Mouse (Mus musculus) megakaryocyte progenitor cell, adult 5-6 weeks (primary cell): Measurements from ENCODE around the gene Ankrd28. TPM values are rescaled to one million over a fixed set of nuclear protein-coding genes. Genes with fewer than 3 reads are reported as not detected.
"Not testable (repeated sequence)": the region's sequence is repeated elsewhere in the genome, so short reads cannot be mapped to it uniquely, and the experiment has no call there.

Experiments used
- ATAC-seq: replicated peaks from 2 replicates; pipeline ENCODE4 v1.8.0; 2016; ENCODE audit warnings: mild to moderate bottlenecking, moderate TSS enrichment, inconsistent platforms; ENCODE audit not compliant: poor library complexity
- total RNA-seq, 2 experiments: library from RNA; stranded (forward) in 1 of 2; stranded (reverse) in 1 of 2; fragments of 157-497, 149-512 nt in 1 of 2; fragments of 200-1000 nt in 1 of 2; gene quantifications; 2 replicates each; pipeline versions ENCODE4 v1.2.3 to v1.2.4; 2015 to 2017

The Ankrd28 gene
- total RNA-seq (2015) = 131 and 140 TPM in 2 replicates
- 186 and 238 TPM in 2 replicates for total RNA-seq (2017)

DNA sequence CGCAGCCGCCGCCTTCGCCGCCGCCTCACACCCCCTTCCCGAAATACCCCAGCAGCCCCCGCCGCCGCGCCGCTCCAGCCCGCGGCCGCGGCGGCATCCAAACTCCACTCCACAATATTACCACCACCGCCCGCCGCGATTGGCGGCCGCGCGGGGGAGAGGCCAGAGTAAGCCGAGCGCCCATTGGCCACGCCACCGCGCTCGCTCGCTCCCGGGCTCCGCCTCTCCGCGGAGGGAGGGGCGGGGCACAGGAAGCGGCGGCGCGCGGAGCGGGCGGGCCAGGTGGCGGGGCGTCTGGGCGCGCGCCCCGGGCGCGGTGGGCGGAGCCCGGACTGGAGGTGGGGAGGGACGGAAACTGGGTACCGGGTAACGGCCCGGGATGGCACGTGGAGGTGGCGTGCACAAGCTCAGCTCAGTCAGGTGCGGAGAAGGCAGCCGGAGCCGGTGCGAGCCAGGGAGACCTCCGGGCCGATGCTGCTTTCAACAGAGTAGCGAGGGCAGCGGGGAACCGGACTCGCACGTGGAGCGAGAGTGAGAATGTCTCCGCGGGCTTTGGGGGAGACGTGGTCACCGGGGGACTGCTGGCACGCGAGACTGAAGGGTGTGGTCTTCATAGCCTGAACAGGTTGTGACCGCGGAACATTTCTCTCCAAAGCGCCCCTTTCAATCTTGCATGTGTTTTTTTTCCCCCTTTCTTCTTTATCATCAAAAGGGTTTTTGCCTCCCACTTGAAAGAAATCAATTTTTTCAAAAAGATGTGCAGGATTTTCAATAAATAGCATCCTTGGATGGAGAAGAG, at the start of gene Ankrd28:
Ankrd28 (minus strand) TSS at position 81 of the 799 bp plus-strand sequence.
- peak; percentile 95 for ATAC-seq

DNA sequence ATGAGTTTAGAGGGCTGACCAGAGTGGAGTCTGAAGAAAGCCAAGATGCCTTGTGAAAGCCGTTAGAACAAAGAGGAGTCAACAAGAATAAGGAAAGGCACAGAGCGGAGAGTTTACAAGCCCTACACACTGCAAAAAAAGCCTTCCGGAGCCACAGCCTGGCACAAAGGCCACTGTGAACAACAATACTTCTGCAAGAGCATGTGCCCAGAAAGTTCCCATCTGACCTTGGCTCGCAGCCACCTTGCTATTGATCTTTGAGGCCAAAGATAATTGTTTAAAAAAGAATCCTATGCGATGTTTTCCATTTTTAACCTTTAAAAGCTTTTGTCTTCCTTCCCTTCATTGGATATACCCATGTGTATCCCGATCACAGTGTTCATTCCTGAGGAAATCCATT, 49.0 kb upstream of the Ankrd28 start:
- no peak for ATAC-seq

DNA sequence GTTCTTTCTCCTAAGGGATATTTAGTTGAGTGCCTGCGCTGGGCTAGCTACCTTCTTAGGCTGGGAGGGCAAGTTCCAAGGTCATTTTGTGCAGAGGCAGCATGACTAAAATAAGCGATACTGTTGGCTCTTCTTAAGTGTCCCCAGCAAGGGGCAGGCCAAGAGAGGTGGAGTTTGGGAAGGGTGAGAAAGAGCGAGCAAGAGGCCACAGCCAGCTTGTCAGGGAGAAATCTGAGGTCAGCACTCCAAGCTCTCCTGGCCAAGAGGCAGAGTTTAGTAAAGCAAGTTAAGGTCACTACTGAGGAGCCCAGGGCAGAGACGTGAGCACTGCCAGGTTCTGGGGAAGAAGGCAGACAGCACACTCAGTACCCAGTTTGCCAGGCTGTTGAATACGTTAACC, 41.7 kb upstream of the Ankrd28 start:
- no peak for ATAC-seq

DNA sequence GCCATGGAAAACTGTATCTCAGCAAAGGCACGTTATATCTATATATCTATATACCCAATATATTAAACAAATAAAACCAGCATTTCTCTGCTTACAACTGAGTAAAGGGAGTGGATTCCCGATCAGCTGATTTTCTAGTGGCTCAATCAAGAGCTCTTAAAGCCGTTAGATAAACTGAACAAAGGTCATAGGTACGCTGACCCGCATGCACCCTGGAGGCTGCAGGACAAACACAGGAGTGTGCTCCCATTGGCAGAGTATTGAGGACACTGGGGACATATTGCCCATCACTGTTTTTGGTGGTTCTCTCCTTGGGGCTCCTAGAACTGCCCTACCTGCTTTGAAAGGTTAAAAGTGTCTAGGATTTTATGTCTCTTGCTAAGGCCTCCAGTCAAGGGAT, 40.0 kb upstream of the Ankrd28 start:
- no peak for ATAC-seq

DNA sequence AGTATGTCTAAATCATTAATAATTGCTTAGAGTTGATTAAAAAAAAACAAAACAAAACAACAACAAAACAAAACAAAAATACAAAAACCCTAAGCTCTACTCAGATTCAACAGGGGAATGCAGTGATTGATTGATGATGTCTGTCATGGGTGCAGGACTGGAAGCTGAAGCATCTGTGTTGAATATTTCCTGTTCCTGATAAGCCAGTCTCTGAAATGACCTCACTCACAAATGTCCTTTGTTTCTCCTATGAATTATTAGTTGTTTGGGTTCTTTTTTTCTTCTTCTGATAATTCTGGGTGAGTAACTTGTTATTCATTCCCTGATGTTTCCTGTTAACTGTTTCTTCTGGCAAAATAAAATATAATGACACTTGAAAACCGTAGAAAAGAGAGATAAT, 38.1 kb upstream of the Ankrd28 start:
- no peak for ATAC-seq

DNA sequence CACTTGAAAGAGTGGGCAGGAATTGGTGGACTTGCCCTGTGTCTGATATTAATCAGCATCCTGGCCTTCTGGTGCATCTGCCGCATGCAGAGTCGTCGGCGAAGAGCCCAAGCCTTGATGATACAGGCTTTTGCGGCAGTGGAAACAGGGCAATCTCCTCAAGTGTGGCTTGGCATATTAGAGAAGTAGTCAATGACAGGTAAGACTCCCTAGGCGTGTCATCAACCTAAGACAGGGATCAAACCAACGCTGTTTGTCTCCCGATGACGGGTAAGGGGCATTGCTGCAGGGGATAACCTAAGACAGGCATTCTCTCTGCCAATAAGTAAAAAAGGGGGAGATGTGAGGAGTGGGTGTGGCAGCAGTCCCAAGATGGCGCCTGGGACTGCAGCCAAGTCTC, 35.9 kb upstream of the Ankrd28 start:
- not testable (repeated sequence) for ATAC-seq

DNA sequence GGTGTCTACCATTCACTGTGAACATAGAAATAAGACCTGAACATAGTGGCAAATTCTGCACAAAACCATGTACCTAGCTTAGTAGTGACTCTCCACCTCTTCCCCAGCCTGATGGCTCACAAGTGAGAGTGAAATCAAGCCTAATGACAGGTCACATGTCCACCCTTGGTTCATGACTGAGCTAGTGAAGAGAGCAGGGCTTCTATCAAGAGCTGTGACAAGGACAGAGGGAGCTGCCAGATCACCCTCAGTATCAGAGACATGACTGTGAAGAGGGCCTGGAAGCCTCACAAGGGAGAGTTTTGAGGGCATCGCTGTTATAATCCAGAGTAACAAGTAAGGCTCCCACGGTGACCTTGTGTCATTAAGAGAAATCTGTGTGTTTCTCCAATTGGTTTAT, 28.2 kb upstream of the Ankrd28 start:
- no peak for ATAC-seq

DNA sequence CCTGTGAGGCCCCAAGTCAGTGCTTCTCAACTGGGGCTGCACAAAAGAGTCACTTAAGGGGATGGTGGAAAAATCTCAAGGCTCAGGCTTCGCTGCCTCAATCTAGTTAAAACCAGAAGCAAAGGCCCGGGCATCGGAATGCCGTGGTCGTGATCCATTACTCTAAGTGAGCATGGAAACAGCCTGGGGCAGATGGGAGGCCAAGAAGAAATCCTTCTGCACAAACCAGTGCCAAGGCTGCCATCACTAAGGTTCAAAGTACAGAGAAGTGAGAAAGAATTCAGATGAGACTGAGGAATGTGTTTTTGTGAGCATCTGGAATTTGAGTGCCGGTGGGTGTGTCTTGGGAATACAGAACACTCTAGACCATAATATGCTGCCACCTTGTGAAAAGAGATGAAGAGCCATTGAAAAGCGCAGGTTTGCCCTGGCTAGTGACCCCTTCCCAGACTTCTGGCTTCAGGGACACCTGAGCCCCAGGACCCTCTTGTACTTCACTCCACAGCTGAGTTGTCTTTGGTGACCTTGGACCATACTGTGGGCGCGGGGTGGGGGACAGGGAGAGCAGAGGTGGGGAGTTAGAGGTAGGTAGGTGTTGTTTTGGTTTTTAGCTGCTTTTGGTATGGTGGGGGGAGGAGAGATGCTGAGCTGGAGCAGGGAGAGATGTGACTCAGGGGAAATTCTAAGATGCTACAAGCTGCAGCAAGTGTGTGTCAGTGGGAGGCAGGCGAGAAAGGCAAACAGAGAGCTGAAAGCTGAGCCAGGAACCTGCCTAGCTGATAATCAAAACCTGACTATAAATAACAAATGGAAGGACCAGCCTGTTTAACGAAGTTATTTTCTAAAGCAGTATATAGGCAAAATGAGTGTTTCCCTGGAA, 26.9 kb upstream of the Ankrd28 start:
- no peak for ATAC-seq

DNA sequence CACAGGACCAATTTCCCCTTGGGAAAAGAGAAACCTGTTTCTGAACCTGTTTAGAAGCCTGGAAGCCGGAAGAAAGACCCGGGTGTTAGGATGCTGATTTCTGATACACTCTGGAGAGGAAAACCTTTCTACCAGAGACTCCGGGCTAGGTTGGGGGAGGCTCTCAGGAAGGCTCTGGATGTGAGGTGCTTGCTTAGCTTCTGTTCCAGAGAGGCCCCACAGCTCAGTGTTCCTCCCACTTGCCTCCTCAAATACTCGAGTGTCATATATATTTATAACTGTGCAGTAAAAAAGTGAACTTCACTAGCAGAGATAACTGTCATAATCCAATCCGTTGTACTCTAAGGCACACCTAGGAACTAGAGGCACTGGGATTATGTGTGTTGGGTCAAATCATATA, 25.6 kb upstream of the Ankrd28 start:
- no peak for ATAC-seq

DNA sequence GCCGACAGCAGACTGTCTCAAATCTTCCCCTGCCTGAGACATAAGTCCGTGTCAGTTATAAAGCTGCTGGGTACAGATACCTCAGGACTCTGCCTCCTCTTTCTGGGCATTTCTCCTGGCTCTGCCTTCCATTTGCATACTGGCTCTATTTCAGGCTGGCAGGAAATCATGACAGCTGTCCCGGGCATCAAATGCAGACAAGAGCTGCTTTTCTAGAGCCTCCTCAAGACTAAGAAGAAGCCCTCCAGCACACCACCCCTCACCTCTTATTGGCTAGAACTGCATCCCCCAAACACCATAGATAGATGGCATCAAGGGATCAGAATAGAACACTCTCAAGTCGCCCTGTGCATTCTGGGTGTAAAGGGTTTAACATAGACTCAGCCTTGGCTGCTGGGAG, 24.2 kb upstream of the Ankrd28 start:
- ATAC-seq = no peak

DNA sequence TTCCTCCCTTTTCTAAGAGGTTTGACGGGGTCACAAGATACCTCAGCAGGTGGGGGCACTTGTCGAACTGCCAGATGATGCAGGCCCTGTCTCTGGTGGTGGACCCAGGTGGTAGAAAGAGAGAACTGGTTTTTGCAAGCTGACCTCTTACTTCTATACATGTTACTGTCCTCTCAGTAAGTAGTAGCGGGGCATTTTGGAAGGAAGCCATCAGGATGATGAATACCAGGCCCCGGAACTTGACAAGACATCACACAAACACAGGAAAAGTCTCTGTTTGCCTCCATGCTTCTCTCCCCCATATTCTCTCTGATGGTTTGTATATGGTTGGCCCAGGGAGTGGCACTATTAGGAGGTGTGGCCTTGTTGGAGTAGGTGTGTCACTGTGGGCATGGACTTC, 13.1 kb upstream of the Ankrd28 start:
- no peak for ATAC-seq

DNA sequence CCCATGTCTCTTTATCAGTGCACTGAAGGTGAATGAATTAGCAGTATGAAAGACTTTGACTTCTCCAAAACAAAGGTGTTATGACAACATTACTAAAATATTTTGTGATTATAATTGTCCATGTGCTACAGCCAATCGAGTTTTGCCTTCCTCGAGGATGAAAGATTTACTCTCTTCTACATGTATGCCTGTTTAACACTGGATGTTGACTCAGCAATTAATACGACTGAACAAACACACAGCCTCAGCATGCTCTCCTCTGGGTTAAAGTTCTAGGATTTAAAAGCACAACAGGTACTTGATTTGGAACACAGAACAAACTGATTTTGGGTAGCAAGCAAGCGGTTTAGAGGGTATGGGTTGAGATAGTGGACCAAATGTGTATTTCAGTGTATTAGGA, 1.6 kb upstream of the Ankrd28 start:
- no peak for ATAC-seq

DNA sequence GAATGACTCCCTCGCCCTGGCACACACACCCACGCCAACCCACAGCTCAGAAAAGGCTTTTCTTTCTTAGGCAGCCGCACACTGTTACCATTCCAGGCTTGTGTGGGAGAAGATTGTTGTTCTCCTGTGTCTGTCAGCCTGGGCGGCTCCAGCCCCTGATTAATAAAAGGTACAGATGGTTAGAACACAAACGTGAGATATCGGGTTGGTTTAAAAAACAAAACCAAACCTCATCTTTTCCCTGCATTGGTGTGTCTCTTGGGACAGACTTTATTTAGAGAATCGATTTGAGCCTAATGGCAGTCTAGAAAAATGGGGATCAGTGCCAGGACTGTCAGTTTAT, 890 bp upstream of the Ankrd28 start:
- no peak for ATAC-seq

DNA sequence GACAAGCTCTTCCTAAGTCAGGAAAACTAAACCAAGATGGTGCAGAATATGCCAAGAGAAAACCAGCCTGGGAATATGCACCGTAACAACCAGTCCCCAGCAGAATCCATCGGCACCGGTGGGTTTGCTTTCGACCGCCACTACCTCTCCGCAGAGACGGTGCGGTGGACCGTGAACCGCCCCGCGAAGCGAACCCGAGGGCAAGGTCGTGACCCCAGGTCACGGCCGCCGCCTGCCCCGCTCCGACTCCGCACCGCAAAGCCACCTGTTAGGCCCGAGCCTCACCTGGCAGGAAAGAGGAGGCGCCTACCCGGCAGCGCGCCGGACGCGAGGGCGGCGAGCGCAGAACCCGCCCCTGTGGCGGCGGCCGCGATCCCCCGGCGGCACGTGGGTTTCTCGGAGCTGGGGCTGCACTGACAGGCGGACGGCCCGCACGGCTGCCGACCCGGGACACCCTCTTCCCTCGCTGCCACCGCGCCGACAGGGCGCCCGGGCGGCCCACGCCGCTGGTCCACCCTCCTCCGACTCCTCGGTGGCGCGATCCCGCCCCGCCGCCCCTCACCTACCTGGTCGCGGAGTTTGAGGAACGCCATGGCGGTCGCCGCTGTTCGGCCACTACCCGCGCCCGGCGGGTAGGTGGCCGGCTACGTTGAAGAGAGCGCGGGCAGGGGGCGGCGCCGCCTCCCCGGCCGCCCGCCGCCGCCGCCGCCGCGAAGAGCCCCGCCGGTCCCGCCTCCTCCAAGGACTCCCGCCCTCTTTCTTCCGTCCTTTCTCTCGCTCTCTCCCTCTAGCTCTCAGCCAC, 489 bp downstream of the Ankrd28 start:
- peak; percentile 15 for ATAC-seq

DNA sequence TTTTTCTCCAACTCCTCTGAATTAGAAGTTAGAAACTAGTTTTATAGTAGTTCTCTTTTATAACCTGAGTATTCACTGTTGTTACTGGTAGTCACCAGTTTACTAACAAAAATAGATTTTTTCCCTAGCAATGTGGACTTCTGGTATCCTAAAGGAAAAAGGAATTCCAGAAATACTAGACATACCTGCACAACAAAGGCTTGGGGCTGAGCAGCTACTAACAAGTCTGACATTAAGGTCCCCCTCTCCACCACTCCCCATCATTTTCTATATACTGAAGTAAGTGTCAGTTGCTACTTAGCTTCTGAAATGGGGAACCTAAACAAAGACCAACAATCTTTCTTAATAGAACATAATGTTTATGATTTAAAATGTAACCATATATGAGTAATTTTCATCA, 3.2 kb downstream of the Ankrd28 start:
- no peak for ATAC-seq

DNA sequence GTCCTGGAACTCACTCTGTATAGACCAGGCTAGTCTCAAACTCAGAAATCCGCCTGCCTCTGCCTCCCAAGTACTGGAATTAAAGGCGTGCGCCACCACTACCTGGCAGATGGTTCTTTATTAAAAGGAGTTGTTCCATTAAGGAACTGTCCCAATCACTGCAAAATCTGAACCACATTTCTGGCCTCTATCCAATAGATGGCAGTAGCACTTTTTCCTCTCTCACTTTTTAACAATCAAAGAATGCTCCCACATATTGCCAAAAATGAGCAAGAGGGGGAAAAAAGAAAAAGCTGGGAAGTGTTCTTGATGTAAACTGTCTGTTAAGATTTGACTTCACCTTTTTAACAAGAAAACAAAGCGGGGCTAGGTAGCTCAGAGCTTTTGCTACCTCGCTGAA, 20.5 kb downstream of the Ankrd28 start:
- ATAC-seq = no peak

DNA sequence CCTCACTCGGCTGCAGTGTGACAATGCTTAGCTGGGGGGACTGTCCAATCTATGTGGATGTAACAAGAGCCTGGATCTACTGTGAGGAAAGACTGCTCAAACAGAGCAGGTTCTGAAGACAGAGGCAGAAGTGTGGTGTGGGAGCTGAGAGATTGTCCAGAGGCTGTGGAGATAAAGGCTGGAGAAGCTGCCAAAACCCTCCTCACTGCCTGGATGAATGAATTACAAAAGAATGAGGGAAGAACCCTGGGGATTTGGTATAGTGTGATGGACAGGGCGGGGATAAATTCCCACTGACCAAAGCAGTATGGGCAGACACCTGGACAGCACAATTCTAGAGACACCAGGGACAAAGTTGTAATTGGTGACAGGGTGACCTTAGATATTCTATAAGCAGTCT, 26.7 kb downstream of the Ankrd28 start:
- ATAC-seq = 0 out of 2 replicates have a peak, but pooled peaks have one; percentile 11

DNA sequence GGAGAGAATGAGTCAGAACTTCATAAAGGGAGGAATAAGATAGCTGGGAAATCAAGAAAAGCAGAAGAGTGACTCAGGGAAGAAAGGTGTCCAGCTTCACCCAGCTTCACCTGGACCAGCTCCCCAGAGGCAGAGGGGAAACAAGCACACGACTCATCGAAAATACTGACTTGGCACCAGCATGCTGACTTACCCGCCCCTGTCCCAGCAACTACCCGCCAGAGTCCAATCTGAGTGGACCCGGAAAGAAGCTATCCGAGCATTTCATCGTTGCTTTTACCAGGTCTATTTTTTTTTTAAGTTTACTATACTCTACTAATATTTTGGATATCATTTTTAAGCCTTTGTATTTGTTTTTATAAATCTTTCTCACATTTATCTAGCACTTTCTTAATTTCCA, 29.5 kb downstream of the Ankrd28 start:
- ATAC-seq = no peak

DNA sequence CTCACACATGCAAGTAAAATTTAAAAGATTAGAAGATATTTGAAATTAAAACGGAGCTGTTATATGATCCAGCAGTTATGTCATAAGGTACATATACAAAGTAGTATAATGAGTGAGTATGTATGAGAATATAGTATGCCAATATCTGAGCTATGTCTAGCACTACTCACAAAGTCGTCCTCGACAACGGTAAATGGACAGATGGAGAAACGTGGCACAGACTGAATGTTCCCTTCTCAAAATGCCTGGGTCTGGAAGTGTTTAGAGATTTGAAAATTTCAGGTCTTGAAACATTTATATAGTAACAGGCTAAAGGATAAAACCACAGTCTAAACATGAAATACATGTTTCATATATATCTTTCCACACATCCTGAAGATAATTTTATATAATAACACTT, 30.0 kb downstream of the Ankrd28 start:
- ATAC-seq = no peak

DNA sequence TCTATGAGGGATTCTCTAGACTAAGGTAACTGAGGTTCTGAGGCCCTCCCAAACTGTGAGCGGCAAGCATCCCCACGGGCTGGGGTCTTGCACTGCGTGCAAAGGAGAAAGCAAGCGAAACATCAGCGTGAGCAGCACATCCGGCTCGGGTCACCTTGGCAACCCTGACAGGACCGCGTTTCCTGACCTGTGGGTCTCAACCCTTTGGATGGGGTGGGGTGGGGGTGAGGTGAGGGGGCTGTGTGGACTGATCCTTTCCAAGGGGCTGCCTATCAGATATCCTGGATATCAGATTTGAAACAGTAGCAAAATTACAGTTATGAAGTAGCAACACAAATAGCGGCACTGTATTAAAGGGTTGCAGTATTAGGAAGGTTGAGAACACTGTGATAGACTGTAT, 31.5 kb downstream of the Ankrd28 start:
- no peak for ATAC-seq

DNA sequence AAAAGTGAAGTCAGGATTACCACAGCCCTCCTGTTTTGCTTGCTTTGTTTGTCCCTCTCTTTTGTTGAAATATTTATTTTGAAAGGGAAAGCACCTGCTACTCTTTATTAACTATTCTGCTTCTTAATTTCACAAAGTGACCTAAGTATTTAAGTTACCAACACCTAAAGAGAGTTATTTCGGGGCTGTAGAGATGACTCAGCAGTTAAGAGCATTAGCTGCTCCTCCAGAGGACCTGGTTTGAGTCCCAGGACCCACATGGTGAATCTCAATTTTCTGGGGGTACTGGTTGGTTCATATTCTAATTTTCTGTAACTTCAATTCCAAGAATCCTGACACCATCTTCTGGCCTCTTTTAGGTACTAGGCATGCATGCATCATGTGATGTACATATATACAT, 34.9 kb downstream of the Ankrd28 start:
- no peak for ATAC-seq

DNA sequence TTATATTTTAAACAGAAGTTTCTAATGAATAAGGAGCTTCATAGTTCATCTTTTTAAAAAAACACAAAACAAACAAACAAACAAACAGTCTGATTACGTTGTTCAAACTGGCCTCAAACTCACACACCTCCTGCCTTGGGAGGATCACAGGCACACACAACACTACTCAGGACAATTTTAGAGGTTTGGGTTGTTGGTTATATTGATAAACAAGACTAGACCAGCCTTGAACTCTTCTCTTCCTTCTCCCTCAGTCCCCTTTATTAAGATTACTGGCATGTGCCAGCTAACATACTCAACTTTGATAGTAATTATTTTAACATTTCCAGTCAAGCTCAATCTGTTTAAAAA, 35.7 kb downstream of the Ankrd28 start:
- no peak for ATAC-seq
